Mouse (Mus musculus): ENCODE measurements around the gene Tcam1.

Gene Tcam1

DNA sequence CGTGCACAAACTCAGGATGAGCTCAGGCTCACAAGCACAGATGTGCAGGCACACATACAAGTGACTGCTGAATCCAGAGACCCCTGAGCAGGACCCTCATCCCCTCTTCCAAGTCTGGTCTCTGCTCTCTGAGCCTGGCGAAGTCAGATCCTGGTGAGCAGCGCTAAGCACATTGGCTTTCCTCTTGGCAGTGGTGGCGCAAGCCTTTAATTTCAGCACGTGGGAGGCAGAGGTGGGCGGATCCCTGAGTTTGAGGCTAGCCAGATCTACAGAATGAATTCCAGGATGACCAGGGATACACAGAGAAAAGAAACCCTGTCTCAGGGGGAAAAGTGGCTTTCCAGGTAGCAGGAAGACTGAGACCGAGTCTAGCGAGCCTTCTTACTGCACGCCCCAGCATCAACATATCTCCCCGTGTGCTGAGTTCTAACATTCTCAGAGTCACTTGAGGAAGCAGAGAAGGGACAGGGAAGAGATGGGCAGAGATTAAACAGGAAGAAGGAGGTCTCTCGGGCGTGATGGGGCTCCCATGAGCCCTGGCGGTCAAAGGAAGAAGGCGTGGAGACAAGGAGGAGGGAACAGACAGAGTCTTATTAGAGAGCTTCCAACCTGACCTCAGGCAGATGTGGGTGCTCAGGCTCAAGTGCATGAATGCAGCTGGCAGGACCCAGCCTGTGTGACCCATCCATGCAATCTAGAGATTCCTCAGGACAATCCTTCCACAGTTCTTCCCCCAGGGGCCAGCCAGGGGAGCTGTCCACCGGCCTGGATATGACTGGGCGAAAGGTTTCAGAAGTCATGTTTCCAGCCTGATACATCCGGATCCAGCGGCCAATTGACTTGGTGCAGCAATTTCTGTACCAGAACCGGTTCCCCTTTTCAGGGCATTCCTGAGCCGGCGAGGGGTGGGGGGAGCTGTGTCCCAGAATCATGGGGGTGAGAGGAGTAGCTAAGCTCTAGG is 42.2 kb downstream of the Tcam1 start:
- no peak for DNase-seq (ENCODE audit: low spot score)

DNA sequence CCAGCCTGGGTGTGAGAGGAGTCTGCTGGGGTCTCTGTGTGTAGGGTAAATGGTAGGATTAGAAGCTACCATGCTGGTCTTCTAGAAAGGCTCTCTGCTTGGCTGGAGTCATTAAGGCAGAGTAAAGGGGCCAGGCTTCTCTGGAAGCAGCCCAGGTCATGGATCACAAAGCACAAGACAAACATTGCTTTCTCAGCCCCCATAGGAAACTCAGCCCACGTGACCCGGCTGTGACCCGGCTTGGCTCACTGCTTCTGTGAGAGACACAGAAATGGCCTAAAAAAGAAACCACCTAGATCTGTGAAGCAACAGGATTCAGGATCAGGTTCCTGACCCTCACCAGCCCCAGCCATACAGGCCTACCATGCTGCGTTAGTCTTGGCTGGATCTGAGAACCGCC is 48.4 kb downstream of the Tcam1 start:
- DNase-seq (ENCODE audit: low spot score), result no peak

DNA sequence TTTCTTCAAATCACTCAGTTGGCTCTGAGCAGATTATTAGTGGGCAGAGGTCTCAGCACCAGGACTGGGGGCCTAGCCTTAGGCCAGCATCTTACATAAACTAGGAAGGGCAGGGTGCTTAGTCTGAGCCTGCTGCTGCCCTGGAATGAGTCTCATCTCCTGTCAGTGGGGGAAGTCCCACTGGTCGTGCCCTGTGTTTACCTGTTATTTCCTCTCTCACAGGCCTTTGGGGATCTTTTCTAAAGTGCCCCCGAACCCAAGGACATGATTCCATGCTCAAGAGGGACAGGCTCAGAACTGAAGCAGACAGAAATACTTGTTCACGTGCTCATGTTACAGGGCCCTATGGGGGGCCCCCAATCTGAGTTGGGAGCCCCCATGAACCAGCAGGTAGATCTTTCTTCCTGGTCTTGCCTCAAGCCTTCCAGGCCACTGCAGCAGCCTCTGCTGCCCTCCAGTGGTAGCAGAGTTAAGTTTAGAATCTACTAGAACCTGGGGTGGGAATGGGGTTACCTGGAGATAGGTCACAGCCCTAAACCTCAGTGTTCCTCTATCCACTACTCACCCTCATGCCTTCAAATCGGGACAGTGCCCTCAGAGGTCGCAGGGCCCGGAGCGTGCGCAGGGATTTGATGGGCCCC is 49.2 kb downstream of the Tcam1 start:
- DNase-seq (ENCODE audit: low spot score), result no peak

DNA sequence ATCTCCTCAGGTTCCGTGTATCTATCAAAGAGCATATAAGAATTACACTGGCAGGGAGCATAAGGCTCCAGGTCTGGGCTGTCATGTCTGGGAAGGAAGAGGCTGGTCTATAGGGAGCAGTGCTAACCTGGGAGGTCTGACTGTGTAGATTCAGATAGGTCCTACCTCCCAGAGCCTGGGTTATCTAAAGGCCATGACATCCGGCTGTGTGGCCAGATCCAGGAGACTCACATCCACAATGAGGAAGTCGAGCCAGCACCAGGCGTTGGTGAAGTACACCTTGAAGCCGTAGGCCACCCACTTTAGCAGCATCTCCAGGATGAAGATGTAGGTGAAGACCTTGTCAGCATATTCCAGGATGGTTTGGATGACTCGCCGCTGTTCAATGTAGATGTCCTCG is 50.0 kb downstream of the Tcam1 start:
- no peak for DNase-seq (ENCODE audit: low spot score)

DNA sequence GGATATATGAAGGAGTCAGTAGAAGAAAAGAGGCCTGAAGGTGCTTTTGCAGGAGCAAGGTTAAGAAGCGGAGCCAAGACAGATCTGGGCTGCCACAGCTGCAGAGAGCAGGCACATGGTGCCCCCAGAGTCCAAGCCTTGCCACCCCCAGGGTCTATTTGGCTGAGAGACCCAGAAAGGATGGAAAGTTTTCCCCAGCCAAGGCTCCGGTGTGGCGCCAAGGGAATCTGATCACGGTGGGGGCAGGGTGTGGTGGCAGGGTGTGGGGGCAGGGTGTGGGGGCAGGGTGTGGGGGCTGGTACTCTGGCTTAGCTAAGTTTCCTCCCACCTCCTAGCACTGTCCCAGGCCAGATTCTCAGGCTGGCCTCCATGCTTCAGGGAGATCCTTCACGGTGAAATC is 52.0 kb downstream of the Tcam1 start:
- no peak for DNase-seq (ENCODE audit: low spot score)

DNA sequence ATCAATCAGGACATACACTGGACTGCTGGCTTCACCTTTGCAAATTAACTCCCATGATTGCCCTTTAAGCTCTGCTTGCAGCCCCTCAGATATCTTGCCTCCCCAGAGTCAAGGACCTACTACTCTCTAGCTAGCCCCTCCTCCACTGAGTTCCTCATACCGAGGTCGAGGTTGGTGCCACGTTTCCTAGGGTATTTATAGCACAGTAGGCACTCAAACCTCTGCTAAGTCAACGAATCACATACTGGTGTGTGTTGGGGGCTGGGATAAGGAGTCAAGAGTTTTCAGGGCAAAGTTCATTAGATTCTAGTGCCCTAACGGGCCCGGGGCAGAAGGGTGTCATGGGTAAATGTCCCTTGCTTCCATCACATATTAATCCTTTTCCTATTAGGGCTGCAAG is 52.7 kb downstream of the Tcam1 start:
- DNase-seq (ENCODE audit: low spot score), result no peak

DNA sequence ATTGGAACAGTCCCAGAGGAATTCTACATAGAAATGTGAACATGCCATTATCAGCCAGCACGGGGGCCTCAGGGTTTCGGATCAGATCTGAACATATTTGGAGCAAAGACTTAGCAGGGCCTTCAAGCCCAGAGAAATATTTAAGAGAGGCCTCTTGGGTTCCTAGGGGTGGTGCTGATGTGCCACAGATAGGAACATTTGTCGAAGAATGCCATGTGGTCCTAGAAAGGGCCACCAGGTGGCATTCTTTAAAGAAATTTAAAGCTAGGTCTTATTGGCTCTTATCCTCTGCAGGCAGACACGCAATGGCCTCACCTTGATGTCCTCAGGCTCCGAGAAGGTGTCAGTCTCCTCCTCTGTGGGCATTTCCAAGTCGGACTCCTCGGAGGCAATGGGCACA is 53.2 kb downstream of the Tcam1 start:
- no peak for DNase-seq (ENCODE audit: low spot score)

DNA sequence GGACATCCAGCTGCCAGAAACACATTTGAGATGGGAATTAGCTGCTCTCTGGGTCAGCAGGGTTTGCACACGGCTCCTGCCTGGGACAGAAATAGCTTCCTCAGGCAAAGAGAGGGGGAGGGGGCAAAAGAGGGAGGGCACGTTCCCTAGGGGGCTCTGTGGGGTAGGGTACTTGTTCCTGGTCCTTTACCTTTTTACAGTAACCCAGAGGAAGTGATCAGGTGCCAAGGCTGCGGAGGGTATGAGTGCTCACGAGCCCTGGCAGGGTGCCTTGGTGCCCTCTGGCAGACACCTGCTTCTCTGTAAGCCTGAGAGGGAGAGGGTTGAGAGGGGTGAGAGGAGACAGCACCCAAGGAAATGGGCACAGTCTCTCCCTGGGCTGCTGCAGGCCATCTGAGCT is 56.0 kb downstream of the Tcam1 start:
- DNase-seq (ENCODE audit: low spot score), result no peak

DNA sequence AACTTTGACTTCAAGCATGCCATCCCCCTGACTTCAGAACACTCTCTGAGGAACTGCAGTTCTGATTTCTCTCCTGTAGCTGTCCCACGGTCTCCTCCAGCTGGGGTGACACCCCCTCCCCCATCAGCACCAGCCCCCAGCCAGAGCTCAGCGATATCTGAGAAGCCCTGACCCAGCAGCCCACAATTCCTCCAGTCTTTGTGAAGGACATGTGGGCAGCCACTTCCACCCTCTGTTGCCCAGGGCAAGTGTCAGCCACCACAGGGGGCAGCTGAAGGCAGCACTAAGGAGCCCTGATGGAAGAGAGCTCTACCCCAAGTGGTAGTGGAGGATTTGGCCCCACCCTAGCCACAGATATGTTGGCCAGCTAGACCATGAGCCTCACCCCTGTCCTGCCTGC is 57.6 kb downstream of the Tcam1 start:
- no peak for DNase-seq (ENCODE audit: low spot score)

DNA sequence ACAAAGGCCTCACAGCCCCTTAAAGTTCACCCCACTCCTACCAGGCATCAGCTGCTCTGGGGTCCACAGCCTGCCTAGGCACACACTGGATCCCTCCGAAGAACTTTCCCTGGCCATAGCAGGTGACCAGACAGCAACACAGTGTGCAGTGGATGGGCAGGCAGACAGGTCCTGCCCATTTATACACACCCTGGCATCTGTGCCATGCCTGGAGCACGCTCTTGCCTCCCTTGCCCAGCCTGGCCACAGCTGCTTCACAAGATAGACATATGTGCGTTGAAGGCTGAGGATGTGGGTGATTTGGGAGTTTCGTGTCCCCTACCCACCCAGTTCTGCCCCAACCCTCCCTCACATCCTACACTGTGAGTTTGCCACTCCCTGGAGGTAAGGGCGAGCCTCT is 61.6 kb downstream of the Tcam1 start:
- DNase-seq (ENCODE audit: low spot score), result no peak

Data from layer of hippocampus, adult 9-10 months (tissue).